Mouse (Mus musculus) urinary bladder, postnatal 14 days (tissue): ENCODE measurements around the gene Pde9a.

Experiments used
- DNase-seq: peaks from one replicate; pipeline ENCODE4 v3.0.0; 2021; ENCODE audit warnings: low spot score

The Pde9a gene

DNA sequence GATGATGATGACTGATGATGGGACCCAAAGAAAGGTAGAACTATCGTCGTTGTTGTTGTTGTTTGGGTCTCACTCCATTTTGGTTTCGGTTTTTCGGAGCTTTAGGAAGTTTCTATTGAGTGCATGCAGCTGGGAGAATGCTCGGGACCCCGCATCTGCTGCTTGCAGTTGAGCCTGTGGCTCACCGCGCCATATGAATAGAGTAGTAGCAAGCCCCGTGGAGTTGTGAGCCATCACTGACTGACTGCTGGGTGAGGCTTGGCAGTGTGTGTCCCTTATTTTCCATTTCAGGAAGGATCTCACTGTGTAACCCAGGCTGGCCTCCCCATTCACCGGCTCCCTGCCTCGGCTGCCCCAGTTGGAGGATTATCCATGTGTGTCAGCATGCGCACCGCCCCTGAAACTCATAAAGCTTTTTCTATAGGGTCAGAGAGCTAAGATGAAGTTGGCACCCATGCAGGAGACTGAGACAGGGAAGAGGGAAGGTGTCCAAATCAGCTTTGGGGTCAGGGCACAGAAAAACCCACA lies 47.5 kb downstream of the Pde9a start:
- DNase-seq = no peak

GRCm38 (mm10) chr17:31433978-31434797 lies 48.2 kb downstream of the Pde9a start:
- DNase-seq = no peak

DNA sequence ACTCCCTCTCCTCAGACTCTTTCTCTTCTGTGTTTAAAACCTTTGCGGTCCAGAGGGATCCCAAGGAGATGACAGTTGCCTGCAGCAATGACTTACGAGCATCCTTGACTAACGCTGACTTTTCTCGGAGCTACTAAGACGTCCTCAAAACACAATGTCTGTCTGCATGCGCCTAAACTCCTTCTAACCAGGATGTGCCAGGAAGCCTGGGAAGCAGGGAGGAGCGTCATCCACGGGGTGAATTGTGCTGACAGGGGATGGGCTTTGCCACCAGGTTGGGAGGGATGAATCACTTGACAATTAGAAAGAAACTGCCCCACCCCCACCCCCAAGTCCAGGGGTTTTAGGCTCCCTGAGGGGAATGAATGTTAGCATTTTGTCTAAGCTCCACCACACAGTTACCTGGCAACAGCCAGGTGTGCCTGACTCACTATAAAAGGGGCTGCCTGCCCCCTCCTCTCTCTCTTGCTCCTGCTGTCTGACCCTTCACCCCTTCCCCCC lies 48.9 kb downstream of the Pde9a start:
- DNase-seq = no peak

DNA sequence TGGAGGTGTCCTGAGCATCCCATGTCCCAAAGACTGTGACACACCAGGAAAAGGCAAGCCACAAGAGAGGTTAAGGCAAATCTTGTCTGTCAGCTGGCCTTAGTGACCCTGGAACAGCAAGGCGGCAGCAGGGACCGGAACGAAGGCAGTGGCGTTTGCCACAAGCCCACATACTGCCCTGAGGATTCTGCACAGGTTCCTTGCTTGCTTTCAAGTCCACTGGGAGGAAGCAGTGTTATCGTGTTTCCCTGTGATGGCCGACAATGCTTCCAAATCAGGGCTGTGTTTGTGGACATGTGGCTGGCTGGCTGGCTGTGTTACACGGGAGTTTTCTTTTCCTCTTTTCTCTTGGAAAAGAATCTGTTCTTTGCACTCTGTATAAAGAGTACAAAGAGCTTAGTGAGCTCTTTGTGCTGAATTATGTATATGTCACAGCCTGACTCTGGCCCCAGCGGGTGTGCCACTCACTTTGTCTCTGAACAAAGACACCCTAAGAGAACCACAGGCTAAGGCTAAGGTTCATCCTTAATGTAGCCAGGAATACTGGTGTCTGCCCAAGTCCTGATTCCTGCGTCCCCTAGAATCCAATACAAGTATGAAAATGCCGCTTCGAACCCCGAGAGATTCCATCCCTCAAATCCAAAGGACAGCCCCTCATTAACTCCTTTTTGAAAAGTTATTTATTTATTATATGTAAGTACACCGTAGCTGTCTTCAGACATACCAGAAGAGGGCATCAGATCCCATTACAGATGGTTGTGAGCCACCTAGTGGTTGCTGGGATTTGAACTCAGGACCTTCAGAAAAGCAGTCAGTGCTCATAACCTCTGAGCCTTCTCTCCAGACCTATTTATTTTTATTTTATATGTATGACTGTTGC lies 50.2 kb downstream of the Pde9a start:
- DNase-seq = no peak

DNA sequence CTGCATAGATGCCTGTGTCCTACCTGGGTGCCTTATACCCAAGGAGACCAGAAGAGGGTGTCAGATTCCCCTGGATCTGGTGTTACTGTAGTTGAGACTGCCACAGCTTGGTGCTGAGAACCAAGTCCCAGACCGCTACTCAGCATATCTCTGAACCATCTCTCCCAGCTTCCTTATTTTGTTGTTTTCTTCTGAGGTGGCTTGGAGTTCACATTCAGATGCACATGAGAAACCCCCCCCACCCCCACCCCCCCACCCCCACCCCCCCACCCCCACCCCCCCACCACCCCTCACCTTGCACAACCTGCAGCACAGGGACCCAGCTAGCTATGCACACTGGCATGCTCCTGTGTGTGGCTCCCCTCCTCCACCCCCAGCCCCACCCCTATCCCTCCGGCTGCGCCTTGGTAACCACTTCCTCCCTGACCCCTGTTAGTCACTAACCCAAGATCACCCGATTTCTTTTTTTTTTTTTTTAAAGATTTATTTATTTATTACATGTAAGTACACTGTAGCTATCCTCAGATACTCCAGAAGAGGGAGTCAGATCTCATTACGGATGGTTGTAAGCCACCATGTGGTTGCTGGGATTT lies 50.9 kb downstream of the Pde9a start:
- no peak for DNase-seq

GRCm38 (mm10) chr17:31437482-31437881 lies 51.5 kb downstream of the Pde9a start:
- DNase-seq = no peak

DNA sequence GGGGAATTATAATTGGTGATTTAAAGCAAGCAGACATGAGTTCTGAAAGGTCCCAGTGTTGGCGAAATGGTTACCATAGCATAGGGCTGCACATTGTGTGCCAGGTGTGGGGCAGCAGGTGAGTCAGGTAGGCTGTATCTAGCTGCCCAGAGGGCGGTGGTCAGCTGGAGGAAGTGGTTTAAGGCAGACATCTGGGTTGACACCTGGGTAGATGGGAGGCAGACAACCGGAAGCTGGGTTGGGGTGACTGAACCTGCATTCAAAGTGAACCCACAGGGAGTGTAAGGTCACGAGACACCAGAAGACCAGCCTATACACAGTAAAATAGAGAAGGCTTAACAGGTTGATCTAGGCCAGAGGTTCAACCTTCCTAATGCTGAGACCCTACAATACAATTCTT lies 54.0 kb downstream of the Pde9a start:
- DNase-seq = no peak

DNA sequence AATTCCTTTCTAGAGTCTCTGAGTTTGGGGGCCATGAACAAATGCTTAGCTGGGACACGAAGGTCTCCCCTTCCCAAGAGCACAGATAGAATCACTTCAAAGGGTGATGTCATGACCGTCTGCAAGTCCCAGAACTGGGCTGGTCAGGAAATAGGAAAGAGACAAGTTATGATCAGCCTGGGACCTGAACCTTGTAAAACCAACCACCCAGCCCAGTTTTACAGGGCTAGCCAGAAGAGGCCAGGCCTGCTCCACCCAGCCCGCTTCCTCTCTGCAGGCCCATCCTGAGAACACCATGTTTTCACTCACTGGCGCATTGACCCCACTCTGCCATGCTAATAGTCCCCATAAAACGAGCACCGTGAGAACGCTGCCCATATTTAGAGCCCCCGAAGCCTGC lies 56.5 kb downstream of the Pde9a start:
- peak; percentile 65 for DNase-seq

- no peak for DNase-seq
Measured at GRCm38 (mm10) chr17:31444251-31444650, 58.2 kb downstream of the Pde9a start.

DNA sequence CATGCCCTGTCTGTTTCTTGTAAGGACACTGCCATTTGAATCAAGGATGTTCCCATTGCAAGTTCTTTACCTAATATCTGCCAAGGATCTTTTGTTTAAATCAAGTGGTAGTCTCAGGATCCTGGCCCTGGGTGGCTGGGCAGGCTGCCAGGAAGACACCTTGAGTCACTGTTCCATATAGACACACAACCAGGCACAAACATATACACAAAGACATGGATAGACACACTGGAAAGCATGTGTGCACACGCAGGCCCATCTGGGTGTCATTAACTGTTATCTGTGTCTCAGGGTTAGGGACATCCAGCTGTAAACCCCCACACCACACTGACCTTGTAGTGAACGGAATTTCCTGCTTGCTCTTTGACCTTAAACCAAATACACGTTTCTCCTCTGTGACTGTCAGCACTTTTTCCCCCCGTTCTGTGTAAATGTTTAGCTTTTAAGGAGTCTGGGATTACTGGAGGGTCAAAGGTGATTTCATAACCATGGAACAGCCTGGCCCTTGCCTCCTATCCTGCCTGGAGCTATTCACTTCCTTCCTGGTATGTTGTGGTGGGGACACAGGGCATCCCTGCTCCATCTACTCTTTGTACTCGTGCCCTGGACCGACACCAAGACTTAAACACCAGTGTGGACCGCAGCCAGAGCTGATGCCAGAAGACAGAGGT lies 59.2 kb downstream of the Pde9a start:
- DNase-seq = no peak

GRCm38 (mm10) chr17:31447766-31448165 lies 61.8 kb downstream of the Pde9a start:
- DNase-seq = no peak

GRCm38 (mm10) chr17:31448519-31448918 lies 62.5 kb downstream of the Pde9a start:
- no peak for DNase-seq

GRCm38 (mm10) chr17:31450206-31450605 lies 64.2 kb downstream of the Pde9a start:
- no peak for DNase-seq

DNA sequence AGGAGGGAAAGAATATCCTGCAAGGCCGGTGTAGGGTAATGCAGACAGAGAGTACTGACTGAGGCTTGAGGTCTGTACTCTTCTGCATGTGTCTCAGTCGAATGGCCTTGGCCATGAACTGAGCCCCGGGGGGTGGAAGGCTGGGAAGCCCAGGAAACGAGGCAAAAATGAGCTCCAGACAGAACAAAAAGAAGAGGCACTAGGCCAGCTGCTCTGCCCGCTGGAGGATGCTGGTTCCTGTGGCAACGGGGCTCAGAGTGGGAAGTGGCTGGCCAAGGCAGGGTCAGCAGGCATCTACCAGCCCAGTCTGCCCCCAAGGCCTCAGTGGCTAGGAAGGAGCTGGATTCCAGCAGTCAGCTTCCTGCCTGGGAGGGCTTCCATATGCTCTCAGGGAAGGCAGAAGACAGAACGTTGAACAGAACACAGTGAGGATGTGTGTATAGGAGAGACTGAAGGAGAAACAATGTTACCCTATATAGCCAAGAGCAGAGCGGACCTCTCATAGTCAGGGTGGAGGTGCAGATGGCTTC lies 65.2 kb downstream of the Pde9a start:
- no peak for DNase-seq

DNA sequence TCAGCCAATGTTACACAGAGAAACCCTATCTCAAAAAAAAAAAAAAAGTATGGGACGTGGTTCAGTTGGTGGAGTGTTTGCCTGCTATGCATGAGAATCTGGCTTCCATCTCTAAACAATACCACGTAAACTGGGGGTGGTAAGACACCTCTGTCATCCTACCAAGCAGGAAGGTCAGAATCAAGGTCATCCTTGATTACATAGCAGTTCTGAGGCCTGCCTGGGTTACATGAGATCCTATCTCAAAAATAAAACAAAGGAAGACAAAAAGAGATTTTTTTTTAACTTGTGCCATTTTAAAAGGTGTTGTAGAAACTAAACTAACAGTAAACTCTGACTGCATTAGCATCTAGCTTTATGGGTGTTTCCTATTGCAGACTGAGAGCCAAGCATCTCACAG lies 66.8 kb downstream of the Pde9a start:
- no peak for DNase-seq

- peak; percentile 31 for DNase-seq
Measured at GRCm38 (mm10) chr17:31453476-31453875, 67.5 kb downstream of the Pde9a start.

- DNase-seq = no peak
Measured at GRCm38 (mm10) chr17:31454056-31454455, 68.0 kb downstream of the Pde9a start.

DNA sequence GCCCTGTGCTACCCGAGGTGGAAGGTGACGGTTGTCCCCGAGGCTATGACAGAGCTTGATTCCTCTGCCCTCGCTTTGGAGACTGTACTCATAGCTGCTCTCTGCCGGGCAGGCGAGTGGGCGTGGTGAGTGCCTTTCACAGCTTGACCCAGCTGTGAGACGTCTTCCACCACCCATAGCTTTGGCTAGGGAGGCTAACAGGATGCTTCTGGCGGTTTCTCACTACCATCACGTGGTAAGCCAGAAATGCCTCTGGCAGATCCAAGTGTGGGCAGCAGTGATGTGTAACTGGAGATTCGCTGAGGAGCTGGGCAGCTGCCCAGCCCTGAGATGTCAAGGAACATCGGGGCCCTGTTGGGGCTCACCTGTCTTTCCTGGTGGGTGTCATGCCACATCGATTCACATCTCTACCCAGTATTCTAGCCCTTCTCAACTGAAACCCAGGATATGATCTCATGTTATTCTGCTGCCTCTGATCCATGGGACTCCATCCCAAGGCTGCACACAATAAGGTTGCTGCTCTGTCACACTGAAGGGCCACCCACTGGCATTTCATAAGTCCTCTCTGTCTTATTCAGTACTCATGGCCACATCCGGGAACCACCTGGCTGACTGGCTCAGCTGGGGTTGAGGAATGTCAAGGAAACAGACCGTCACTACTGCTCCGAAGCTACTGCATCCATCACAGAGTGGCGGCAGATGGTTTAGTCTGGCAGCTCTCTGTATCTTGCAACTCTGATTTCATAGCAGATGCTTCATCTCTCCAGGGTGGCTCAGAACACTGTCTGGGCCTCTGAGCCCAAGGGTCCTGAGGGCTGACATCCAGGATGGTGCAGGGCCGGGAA lies 70.9 kb downstream of the Pde9a start:
- DNase-seq = peak; percentile 74

GRCm38 (mm10) chr17:31460416-31460815 lies 74.4 kb downstream of the Pde9a start:
- no peak for DNase-seq

- no peak for DNase-seq
Measured at GRCm38 (mm10) chr17:31462506-31462905, 76.5 kb downstream of the Pde9a start.

GRCm38 (mm10) chr17:31466854-31467253 lies 80.8 kb downstream of the Pde9a start:
- no peak for DNase-seq
